Mouse (Mus musculus) midbrain, embryonic 12.5 days (tissue): Measurements from ENCODE around the gene Dph1. TPM values are rescaled to one million over a fixed set of nuclear protein-coding genes. Genes with fewer than 3 reads are reported as not detected.

Source experiments
- ATAC-seq: fragments of 200-750 bp; cut with Nextera tagmentation; 2 replicates; pipeline ENCODE4 v1.8.0; 2017; ENCODE audit warnings: low read depth, moderate TSS enrichment, moderate library complexity; ENCODE audit not compliant: low FRiP score
- H3K27ac ChIP-seq: fragments of 300-500 bp; sonication (generic); replicated peaks from 2 replicates; pipeline ENCODE4 v1.5.1; 2016; ENCODE audit warnings: mild to moderate bottlenecking
- H3K27me3 ChIP-seq: fragments of 300-500 bp; sonication (generic); 2 replicates; pipeline ENCODE4 v1.6.1; 2016; ENCODE audit warnings: mild to moderate bottlenecking
- H3K36me3 ChIP-seq: fragments of 300-500 bp; sonication (generic); 2 replicates; pipeline ENCODE4 v1.6.1; 2016
- H3K4me1 ChIP-seq: fragments of 300-500 bp; sonication (generic); 2 replicates; pipeline ENCODE4 v1.6.1; 2016
- H3K4me2 ChIP-seq: fragments of 300-500 bp; sonication (generic); replicated peaks from 2 replicates; pipeline ENCODE4 v1.6.1; 2016; ENCODE audit warnings: mild to moderate bottlenecking, moderate library complexity
- H3K4me3 ChIP-seq: fragments of 300-500 bp; sonication (generic); 2 replicates; pipeline ENCODE4 v1.5.1; 2016; ENCODE audit warnings: mild to moderate bottlenecking
- H3K9ac ChIP-seq: fragments of 300-500 bp; sonication (generic); replicated peaks from 2 replicates; pipeline ENCODE4 v1.6.1; 2016; ENCODE audit warnings: mild to moderate bottlenecking, moderate library complexity
- H3K9me3 ChIP-seq: fragments of 300-500 bp; sonication (generic); 2 replicates; pipeline ENCODE4 v1.6.1; 2016; ENCODE audit warnings: mild to moderate bottlenecking
- WGBS: fragments of 180-500 bp; shearing (Covaris S2); methylation state at CpG from one replicate; pipeline ENCODE4 v1.1.7; 2016; 5-methylcytosine and 5-hydroxymethylcytosine counted together
- polyA plus RNA-seq: library from polyadenylated mRNA; unstranded; fragments of >200 nt; fragmentation: Nextera tagmentation; extraction: Ambion mirVana; gene quantifications from 2 replicates; pipeline ENCODE4 v1.2.1, GENCODE M21; 2016

Dph1 gene
- polyA plus RNA-seq, 1 experiment from 2014 or later = 17.6 TPM

- Histone ChIP-seq H3K27ac (peak overlapping the region; percentile 81), H3K27me3 (peaks cover 26% of the 10 kb centered on the region), H3K4me2 (peak overlapping the region; percentile 53), H3K4me3 (peak overlapping the region; percentile 30), H3K9ac (peak overlapping the region; percentile 35), H3K4me1 (peaks cover 64% of the 10 kb centered on the region), H3K36me3 (no peaks in the 10 kb centered on the region), H3K9me3 (no peaks in the 10 kb centered on the region)
- ATAC-seq = peak; percentile 55
- WGBS = 14% methylated on average over 12 of the region's 13 CpGs
These were observed 23.3 kb upstream of the Dph1 start for GRCm38 (mm10) chr11:75214081-75214950.

GRCm38 (mm10) chr11:75213372-75214080 is 22.5 kb upstream of the Dph1 start:
- H3K27me3 ChIP-seq = peaks cover 27% of the 10 kb centered on the region
- ATAC-seq = peak; percentile 82
- 2% methylated on average over 35 of the region's 35 CpGs for WGBS
- peak overlapping the region; percentile 81 for H3K27ac ChIP-seq
- H3K4me3 ChIP-seq = peak overlapping the region; percentile 30
- H3K4me1 ChIP-seq = peaks cover 70% of the 10 kb centered on the region
- peak overlapping the region; percentile 53 for H3K4me2 ChIP-seq
- H3K9ac ChIP-seq = peak overlapping the region; percentile 35
- no peaks in the 10 kb centered on the region for H3K36me3 ChIP-seq
- H3K9me3 ChIP-seq = no peaks in the 10 kb centered on the region

- ATAC-seq = no peak
- no peak overlapping the region for H3K4me3 ChIP-seq
- peak overlapping the region; percentile 53; the same call in 1 of the 2 replicates for H3K4me2 ChIP-seq
- 35% methylated on average over 2 of the region's 3 CpGs for WGBS
- H3K4me1 ChIP-seq = peaks cover 70% of the 10 kb centered on the region
- no peaks in the 10 kb centered on the region for H3K36me3 ChIP-seq
- peaks cover 27% of the 10 kb centered on the region for H3K27me3 ChIP-seq
- H3K27ac ChIP-seq = peak overlapping the region; percentile 81
- no peaks in the 10 kb centered on the region for H3K9me3 ChIP-seq
- no peak overlapping the region for H3K9ac ChIP-seq
These were observed 21.8 kb upstream of the Dph1 start for GRCm38 (mm10) chr11:75212876-75213275.

- no peak for ATAC-seq
- Histone ChIP-seq H3K36me3 (no peaks in the 10 kb centered on the region), H3K27me3 (peaks cover 27% of the 10 kb centered on the region), H3K27ac (peak overlapping the region; percentile 81), H3K4me1 (peaks cover 70% of the 10 kb centered on the region), H3K9me3 (no peaks in the 10 kb centered on the region), H3K4me2 (no peak overlapping the region), H3K4me3 (no peak overlapping the region), H3K9ac (no peak overlapping the region)
- WGBS = 35% methylated on average over 8 of the region's 8 CpGs
These were observed 21.1 kb upstream of the Dph1 start for GRCm38 (mm10) chr11:75212031-75212667.

GRCm38 (mm10) chr11:75210755-75211154 is 19.7 kb upstream of the Dph1 start:
- no peak for ATAC-seq
- peaks cover 21% of the 10 kb centered on the region; the same call in 1 of the 2 replicates for H3K27me3 ChIP-seq
- H3K36me3 ChIP-seq = no peaks in the 10 kb centered on the region
- no peaks in the 10 kb centered on the region for H3K9me3 ChIP-seq
- H3K4me3 ChIP-seq = no peak overlapping the region
- H3K4me1 ChIP-seq = peaks cover 67% of the 10 kb centered on the region
- no peak overlapping the region for H3K9ac ChIP-seq
- 31% methylated on average over 6 of the region's 6 CpGs for WGBS
- no peak overlapping the region for H3K4me2 ChIP-seq
- peak overlapping the region; percentile 81 for H3K27ac ChIP-seq

GRCm38 (mm10) chr11:75210093-75210492 is 19.1 kb upstream of the Dph1 start:
- no peak for ATAC-seq
- Histone ChIP-seq H3K9me3 (no peaks in the 10 kb centered on the region), H3K9ac (no peak overlapping the region), H3K4me3 (no peak overlapping the region), H3K27me3 (peaks cover 15% of the 10 kb centered on the region; the same call in 1 of the 2 replicates), H3K4me1 (peaks cover 61% of the 10 kb centered on the region), H3K36me3 (no peaks in the 10 kb centered on the region), H3K4me2 (no peak overlapping the region), H3K27ac (peak overlapping the region; percentile 81)
- 38% methylated on average over 4 of the region's 4 CpGs for WGBS

- peaks cover 9% of the 10 kb centered on the region for H3K27me3 ChIP-seq
- peaks cover 58% of the 10 kb centered on the region for H3K4me1 ChIP-seq
- peak overlapping the region; percentile 81 for H3K27ac ChIP-seq
- no peak overlapping the region for H3K4me2 ChIP-seq
- H3K36me3 ChIP-seq = no peaks in the 10 kb centered on the region
- no peak overlapping the region for H3K9ac ChIP-seq
- no peaks in the 10 kb centered on the region for H3K9me3 ChIP-seq
- no peak overlapping the region for H3K4me3 ChIP-seq
- 60% methylated on average over 4 of the region's 4 CpGs for WGBS
- no peak for ATAC-seq
These were observed 18.3 kb upstream of the Dph1 start for GRCm38 (mm10) chr11:75209363-75209762.

- peaks cover 4% of the 10 kb centered on the region; the same call in 1 of the 2 replicates for H3K27me3 ChIP-seq
- ATAC-seq = no peak
- no peak overlapping the region for H3K9ac ChIP-seq
- H3K4me3 ChIP-seq = no peak overlapping the region
- WGBS = 88% methylated on average over 4 of the region's 4 CpGs
- no peaks in the 10 kb centered on the region for H3K9me3 ChIP-seq
- H3K36me3 ChIP-seq = no peaks in the 10 kb centered on the region
- no peak overlapping the region for H3K4me2 ChIP-seq
- H3K4me1 ChIP-seq = peaks cover 38% of the 10 kb centered on the region
- H3K27ac ChIP-seq = no peak overlapping the region
These were observed 15.3 kb upstream of the Dph1 start for GRCm38 (mm10) chr11:75206347-75206746.

GRCm38 (mm10) chr11:75204472-75204871 is 13.4 kb upstream of the Dph1 start:
- no peak overlapping the region for H3K4me2 ChIP-seq
- 38% methylated on average over 9 of the region's 9 CpGs for WGBS

GRCm38 (mm10) chr11:75203926-75204325 is 12.9 kb upstream of the Dph1 start:
- WGBS = 79% methylated on average over 4 of the region's 4 CpGs
- H3K4me1 ChIP-seq = peaks cover 15% of the 10 kb centered on the region
- H3K27me3 ChIP-seq = peaks cover 8% of the 10 kb centered on the region; the same call in 1 of the 2 replicates
- no peak overlapping the region for H3K27ac ChIP-seq
- no peaks in the 10 kb centered on the region for H3K9me3 ChIP-seq
- no peak for ATAC-seq
- H3K4me3 ChIP-seq = no peak overlapping the region
- H3K9ac ChIP-seq = no peak overlapping the region
- no peak overlapping the region for H3K4me2 ChIP-seq
- H3K36me3 ChIP-seq = no peaks in the 10 kb centered on the region

More at GRCm38 (mm10) chr11:75204472-75204871, 13.4 kb upstream of the Dph1 start:
- Histone ChIP-seq H3K27ac (peak overlapping the region; percentile 30; the same call in 1 of the 2 replicates), H3K4me1 (peaks cover 21% of the 10 kb centered on the region), H3K4me3 (no peak overlapping the region), H3K36me3 (no peaks in the 10 kb centered on the region), H3K27me3 (peaks cover 7% of the 10 kb centered on the region; the same call in 1 of the 2 replicates), H3K9ac (no peak overlapping the region), H3K9me3 (no peaks in the 10 kb centered on the region)
- ATAC-seq = 0 out of 2 replicates have a peak, but pooled peaks have one; percentile 19

- Histone ChIP-seq H3K4me1 (peaks cover 13% of the 10 kb centered on the region), H3K4me2 (no peak overlapping the region), H3K9me3 (no peaks in the 10 kb centered on the region), H3K4me3 (no peak overlapping the region), H3K27ac (no peak overlapping the region), H3K9ac (0 out of 2 replicates have a peak overlapping the region, but pooled peaks have one; percentile 24), H3K27me3 (peaks cover 18% of the 10 kb centered on the region), H3K36me3 (no peaks in the 10 kb centered on the region)
- no peak for ATAC-seq
- WGBS = 75% methylated on average over 8 of the region's 8 CpGs
These were observed 10.7 kb upstream of the Dph1 start for GRCm38 (mm10) chr11:75201721-75202120.
